Mouse (Mus musculus) T-helper 2 cell (primary cell): ENCODE measurements at regions not wholly inside any gene's neighbourhood (a gene's known extent, or its start where the extent isn't known, plus 50 kb on each side); places are given as distances from the start of the nearest gene placed in this dataset.

ENCODE experiments used
- in situ Hi-C: fragments of 300-600 bp; cut with MboI, MseI; formaldehyde crosslinking; loops from one replicate; pipeline ENCODE4 v1.15.1; 2025; ENCODE audit warnings: high pct_unique_total_duplicates

DNA sequence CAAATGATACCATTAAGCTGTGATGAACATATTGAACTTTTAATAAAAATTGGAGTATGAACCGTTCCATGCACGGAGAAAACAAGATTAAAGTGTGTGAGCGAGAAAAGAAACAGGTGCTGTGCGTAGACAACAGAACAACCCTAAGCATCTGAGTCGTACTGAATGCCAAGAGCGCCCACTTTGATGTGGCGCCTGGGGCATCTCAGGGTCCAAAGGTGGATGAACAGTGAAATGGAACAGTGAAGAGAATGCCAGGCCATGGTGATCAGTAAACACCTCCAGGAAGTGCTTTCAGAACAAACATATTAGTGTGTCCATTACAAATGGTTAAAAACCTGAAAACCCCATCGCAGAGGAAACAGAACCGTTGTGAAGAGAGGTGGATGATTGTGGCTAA lies 94.0 kb upstream of the Ednrb start:
- in situ Hi-C loops, result no loop called here

GRCm38 (mm10) chr14:103937700-103938099 lies 93.5 kb upstream of the Ednrb start:
- in situ Hi-C loops, result no loop called here

- in situ Hi-C loops, result no loop called here
Measured at GRCm38 (mm10) chr14:103933813-103934212, 89.6 kb upstream of the Ednrb start.

GRCm38 (mm10) chr14:103932170-103932569 lies 88.0 kb upstream of the Ednrb start:
- in situ Hi-C loops, result no loop called here

GRCm38 (mm10) chr14:103929734-103930364 lies 85.6 kb upstream of the Ednrb start:
- in situ Hi-C loops, result no loop called here

DNA sequence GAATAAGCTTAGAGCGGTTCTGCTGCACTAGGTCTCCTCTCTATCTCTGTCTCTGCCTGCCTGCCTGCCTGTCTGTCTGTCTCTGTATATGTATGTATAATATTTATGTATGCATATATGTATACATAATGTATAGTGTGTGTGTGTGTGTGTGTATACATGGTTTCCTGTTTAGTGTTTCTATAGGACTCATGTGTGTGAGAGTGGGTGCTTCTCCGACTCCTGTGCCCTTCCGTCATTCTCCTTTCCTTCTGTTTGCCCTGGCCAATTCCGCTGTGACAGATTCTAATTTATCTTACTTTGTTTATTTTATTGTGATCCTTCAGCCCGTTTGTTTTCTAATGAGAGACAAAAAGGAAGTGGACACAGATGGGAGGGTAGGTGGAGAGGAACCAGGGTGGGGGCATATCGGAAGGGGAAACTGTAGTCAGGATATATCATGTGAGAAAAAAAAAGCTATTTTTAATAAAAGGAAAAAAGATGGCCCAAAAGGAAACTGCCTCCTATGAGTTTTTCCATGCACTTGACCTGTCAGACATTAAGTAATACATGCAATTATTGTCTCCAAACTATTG lies 85.0 kb upstream of the Ednrb start:
- in situ Hi-C loops, result no loop called here

DNA sequence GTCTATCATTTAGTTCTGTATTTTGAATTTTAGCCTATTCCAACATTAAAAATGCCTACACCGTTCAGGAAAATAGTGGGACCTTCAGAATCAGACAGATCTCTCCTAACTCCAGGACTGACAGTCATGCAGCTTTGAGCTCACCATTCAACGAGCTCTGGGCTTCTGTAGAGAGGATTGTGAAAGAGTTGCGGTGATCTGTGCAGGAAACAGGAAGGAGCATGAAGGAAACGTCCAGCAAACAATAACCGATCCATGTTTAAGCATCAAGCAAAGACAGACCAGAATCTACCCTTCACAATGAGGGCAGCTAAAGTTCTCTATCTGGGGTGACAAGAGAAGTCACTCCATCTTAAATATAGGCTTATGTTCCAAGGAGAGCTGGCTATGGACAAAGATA lies 76.0 kb upstream of the Ednrb start:
- in situ Hi-C loops, result no loop called here

DNA sequence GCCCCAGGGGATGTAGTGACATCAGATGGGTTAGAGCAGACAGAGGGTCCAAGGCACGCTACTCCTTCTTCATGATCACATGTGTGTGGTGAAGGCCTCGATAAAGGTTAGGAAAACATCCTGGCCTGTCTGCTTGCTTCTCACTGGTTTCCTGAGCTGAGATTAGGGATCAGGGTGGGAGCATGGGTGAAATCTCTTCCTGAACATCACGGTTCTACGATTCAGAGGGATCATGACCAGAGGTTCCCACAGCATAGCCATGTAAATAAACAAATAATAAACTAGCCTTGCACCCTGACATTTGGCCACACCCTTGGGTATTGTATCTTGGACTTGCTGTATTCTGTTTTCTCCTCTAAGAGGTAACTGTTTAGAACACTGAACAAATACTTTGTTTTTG lies 75.2 kb upstream of the Ednrb start:
- in situ Hi-C loops, result loop anchor here (10.0 kb wide), 1 partner anchor 195 kb away; no protein-coding TSS in a partner anchor

DNA sequence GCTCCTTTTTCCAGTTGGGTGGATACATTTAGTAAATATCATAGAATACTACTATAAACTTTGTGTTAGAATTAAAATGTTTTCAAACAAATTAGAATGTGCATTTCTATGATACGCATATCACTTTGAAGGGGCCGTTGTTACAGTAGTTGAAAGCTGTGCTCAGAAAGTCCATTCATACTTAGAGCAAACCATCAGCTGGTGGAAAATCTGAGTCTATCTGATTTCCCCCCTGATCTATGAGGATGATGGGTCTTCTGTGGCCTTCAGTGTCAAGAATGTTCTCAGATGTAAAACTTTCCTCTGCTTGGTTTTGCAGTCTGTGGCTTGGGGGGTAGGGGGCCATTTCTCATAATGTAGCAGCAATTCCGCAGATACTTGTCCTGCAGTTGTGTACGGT lies 69.3 kb upstream of the Ednrb start:
- in situ Hi-C loops, result loop anchor here (10.0 kb wide), 1 partner anchor 189 kb away; no protein-coding TSS in a partner anchor

GRCm38 (mm10) chr14:103911707-103912106 lies 67.5 kb upstream of the Ednrb start:
- in situ Hi-C loops, result loop anchor here (10.0 kb wide), 1 partner anchor 187 kb away; no protein-coding TSS in a partner anchor

DNA sequence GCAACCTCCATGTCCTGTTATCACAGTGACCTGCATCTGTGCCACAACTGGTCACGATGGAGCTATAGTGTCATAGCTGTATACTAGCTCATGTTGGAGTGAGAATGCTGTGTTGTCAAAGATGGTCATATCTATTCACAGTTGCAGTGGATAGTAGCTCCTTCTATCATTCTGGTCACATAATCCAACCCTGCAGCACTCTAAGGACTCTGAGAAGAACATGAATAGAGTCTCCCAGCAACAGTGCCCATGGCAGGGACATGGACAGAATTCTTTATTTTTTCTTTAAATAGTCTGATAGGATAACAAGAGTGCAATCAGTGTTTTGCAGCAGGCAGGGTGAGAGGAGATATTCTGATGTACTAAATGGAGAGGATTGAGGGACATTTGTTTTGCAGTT lies 67.1 kb upstream of the Ednrb start:
- in situ Hi-C loops, result loop anchor here (10.0 kb wide), 1 partner anchor 186 kb away; no protein-coding TSS in a partner anchor

GRCm38 (mm10) chr14:103906417-103907070 lies 62.3 kb upstream of the Ednrb start:
- in situ Hi-C loops, result no loop called here

DNA sequence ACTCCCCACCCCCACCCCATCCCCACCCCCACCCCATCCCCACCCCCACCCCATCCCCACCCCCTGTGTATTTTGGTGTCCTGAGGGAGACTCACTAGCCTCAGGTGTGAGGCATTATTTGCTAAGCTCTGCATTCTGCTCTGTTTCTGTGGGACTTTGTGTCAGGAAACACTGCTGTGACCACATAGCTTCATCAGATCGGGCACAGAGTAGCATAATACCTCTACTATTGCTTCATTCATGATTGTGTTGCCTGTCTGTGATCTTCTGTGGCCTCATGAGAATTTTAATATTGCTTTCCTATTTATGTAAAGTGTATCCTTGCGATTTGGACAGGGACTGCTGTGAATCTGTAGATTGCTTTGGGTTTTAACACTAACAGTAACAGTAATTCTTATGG lies 56.6 kb upstream of the Ednrb start:
- in situ Hi-C loops, result no loop called here

GRCm38 (mm10) chr14:103899111-103899814 lies 55.1 kb upstream of the Ednrb start:
- in situ Hi-C loops, result no loop called here

- in situ Hi-C loops, result no loop called here
Measured at GRCm38 (mm10) chr14:103898689-103899088, 54.5 kb upstream of the Ednrb start.

- in situ Hi-C loops, result no loop called here
Measured at GRCm38 (mm10) chr14:103895261-103895660, 51.1 kb upstream of the Ednrb start.
